Mouse (Mus musculus): Measurements from ENCODE around the gene Cysltr1. TPM values are rescaled to one million over a fixed set of nuclear protein-coding genes. Genes with fewer than 3 reads are reported as not detected.

The Cysltr1 gene
- total RNA-seq (2021) = under 1 TPM; 0.42 to 0.66 TPM
- long read RNA-seq, partial matches to known transcripts = 0 of 1 reads
- long read RNA-seq, other reads (novel, unspliced or antisense) = 1 of 1 reads

DNA sequence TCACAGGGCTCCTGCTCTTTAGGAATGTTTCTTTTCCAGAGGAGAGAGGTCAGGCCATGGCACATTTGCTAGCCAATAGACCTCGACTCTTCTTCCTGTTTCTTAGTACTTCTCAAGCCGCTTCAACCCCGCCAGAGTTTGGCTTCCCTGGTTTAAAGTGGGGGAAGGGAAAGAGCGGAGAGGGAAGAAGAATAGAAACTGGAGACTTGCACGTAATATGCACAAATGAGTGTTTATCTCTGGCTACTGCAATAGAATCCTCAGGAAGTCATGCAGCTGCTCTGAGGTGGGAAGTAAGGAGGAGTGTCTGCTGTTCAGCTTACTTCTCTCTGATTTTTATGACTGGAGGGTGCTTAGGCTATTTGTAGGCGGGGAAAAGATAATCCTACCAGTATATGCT is at the start of gene Cysltr1:
Gene Cysltr1 (minus strand): TSS at position 294 of the 400 bp plus-strand sequence.
- DNase-seq (ENCODE audit: low spot score in 2 of 2) = no peak

DNA sequence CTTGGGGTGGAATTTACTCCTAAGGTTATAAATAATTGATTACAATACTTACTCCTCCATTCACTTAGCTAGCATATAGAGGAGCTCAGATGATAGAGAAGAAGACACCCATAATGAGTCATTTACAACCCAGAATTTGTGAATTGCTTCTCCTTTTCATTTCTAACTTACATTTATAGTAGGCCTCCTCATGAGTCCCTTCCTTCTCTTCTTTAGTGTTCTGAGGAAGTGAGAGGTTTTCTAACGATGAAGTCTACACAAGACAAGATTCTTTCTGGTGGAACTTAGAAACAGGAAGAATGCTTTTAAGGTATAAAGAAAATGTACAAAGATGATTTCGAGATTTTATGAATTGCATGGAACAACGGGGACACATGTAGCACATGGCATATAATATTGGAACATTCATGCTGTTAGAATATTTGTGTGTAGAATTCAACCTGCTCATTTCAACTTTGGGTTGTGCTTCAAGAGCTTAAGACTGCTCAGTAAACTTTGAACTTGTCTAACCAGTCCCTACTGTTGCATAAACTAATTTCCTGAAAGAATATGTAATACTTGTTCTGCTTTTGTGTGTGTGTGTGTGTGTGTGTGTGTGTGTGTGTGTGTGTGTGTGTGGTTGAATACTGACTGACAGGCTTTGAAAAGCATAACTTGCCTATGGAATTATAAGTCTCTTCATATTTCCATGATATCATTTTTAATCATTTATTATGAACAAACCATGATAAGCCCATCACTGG is 31.5 kb upstream of the Cysltr1 start:
- no peak for DNase-seq (ENCODE audit: low spot score in 2 of 2)

DNA sequence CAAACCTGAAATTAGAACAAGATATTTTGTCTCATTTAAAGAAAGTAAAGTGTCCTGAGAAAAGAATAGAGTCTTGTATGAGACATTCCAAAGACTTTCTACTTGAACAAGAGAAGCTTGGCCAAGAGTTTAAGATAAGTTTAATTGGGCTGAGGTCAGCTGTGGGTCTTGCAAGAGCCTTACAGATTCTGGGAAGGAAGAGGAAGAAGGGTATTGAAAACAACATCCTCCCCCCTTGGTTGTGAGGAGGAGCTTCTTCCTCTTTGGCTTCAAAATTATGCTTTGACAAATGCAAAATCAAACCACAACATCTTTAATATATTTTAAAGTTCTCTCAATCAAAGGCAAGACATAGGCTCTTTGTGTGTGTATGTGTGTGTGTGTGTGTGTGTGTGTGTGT is 30.1 kb upstream of the Cysltr1 start:
- DNase-seq (ENCODE audit: low spot score in 2 of 2) = no peak

DNA sequence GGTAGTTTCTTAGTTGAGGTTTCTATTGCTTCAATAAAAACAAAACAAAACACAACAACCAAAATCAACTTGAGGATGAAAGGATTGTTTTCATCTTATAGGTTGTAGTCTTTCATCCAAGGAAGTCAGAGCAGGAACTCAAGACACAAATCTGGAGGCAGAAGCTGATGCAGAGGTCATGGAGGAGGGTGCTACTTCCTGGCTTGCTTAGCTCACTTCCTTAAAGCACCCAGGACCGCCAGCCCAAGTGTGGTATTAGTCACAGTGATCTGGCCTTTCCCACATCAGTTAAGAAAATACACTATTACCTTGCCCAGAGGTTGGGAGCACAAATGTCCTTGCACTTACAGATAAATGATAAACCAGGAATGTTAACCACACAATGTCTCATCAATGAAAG is 25.0 kb upstream of the Cysltr1 start:
- DNase-seq (ENCODE audit: low spot score in 2 of 2) = no peak

DNA sequence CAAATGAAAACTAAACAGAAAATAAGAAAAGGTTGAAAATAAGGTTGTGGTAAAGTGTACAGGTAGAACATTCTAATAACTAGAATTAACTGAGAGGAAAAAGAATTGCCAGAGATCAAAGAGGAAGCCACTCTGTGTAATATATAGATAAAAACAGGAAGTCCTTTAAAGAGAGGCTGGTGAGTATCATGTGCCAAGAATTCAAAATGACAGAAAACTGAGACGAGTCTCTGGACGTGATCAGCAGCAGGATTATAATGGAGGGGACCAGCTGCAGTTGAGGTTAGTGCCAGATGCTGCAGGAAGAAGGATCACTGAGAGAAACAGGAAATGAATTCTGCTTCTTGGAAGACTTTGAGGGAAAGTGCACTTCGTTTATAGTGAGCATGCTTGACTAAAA is 20.2 kb upstream of the Cysltr1 start:
- no peak for DNase-seq (ENCODE audit: low spot score in 2 of 2)

DNA sequence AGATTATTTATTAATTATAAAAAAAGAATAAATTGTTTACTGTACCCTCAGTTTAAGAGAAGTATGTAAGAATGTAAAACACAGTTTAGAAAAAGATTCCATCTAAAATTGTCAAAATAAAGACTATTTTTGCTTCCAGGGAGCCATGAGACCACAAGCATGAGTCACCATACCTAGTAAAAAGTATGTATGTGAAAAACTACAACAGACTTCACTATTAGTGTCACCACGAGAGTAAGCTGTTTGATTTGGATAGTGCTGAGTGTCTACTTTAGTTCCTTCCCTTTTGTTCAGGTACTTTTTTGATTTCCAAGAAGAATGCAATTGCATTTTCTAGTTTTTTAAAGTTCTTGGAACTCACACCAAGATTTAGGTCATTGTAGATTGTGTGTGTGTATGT is 19.0 kb upstream of the Cysltr1 start:
- no peak for DNase-seq (ENCODE audit: low spot score in 2 of 2)

DNA sequence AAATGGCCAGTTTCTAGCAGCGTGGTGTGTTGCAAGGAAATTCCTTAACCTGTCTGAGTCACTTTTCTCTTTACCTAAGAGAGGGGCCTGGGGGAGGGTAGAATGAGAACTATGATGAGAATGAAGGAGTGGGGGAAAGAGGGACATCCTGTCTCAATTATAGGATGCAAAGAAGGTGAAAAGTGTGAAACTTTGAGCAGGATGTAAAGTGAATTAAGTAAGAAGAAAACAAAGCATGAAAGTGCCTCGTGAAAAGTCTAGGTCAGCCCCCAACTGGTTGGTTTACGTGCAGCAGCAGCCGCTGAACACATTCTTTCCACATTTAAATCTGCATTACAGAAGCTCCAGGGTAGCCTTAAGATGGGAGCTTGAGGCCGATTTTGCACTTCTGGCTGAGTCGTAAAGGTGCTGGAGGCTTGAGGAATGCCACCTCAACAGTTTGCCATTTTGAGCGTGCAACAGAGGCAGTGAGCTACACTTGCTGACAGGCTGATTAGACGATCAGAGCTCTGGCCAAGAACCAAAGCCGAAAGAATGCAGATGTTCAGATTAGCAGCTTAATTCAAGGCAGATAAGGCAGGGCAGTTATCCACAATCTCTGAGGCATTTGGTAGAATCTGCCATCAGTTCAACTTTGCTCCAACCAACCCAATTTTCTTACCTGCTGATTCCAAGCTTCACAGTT is 763 bp downstream of the Cysltr1 start:
- no peak for DNase-seq (ENCODE audit: low spot score in 2 of 2)

DNA sequence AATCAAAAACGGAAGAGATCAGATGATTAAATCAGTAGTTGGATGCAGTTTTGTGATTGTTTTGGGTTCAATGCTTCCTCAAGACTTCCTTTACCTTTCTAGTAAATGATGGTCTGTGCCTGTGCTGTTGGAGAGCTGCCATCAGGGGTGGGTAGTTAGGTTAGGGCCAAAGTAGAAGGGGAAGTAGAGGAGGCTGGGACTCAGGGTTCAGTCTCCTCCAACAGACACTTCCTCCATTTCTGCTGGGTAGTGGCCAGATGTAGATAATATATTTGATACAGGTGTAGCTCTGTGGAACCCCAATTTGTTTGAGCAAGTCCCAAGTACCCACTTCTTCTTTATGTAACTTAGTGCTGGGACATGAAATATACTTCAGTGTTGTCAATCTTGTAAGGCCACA is 7.6 kb downstream of the Cysltr1 start:
- DNase-seq (ENCODE audit: low spot score in 2 of 2) = no peak

DNA sequence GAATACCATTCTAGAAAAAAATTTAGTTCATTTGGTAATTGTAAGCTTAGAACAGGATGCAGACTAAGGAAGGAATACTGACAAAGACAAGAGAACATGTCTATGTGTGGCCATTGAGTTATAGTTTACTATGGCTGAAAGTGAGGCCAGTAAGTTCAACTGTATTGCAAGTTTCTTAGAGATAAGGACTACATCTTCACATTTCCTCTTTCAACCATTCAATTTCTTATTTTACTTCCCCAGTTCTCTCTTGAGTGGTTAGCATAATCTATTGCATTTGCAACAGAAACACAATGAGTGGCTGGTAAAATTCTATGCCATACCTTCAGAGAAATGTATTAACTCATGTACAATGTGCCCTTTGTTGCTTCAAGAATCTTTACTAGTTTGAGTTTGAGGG is 9.6 kb downstream of the Cysltr1 start:
- DNase-seq (ENCODE audit: low spot score in 2 of 2) = no peak

DNA sequence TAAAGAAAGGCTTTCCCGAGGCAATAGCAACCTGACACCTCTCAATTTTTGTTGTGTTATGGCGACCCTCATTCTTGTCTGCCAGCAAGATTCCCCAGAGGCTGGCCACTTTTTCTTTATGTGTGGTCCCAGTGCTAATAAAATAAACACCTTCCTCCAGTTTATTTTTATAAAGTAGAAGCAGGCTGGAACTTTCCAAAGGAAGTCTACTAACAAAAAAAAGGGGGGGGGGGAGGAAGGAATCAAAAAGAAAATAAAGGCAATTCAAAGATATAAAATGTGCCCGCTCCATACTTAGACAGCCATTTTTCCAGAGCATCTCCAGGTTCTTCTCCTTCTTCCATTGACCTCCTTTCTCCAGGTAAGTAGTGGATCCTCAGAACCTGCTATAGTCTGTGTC is 20.6 kb downstream of the Cysltr1 start, which contains the start of gene Gm5127:
Gene Gm5127 (plus strand): TSS at position 301 of the 400 bp plus-strand sequence.
- no peak for DNase-seq (ENCODE audit: low spot score in 2 of 2)

DNA sequence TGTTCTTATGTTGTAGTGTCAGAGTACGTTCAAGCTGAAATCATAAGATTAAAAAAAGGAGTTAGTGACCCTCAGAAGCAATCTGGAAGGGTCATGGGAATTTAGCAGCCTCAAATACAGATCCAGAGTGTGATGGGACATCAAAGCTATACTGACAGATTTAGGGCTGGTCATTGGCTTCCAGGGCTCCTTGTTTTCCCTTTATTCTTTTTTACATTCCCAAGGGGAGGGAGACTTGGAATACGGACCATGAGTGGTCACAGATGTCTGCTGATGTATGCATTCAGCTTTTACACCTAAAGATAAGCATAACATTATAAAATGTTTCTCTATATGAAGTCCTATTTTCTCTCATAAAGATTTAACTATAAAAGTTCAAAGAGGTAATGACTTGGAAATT is 21.3 kb downstream of the Cysltr1 start:
- no peak for DNase-seq (ENCODE audit: low spot score in 2 of 2)

DNA sequence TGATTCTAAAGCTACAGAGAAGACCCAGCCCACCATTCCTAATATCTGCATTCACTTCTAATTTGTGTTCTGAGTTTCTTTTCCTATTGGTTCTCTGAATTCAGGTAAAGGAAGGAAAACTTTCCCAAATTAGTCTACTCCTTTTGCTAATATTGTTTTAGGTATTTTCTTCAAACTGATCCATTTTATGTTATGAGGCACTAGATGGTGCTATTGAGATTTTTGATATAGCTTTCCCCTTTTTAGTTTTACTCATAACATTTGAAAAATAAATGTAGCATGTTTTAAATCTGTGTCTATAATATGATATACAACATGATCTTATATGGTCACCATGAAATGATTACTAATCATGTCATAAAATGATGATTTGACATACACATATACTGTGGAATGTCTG is 23.1 kb downstream of the Cysltr1 start:
- DNase-seq (ENCODE audit: low spot score in 2 of 2) = no peak

DNA sequence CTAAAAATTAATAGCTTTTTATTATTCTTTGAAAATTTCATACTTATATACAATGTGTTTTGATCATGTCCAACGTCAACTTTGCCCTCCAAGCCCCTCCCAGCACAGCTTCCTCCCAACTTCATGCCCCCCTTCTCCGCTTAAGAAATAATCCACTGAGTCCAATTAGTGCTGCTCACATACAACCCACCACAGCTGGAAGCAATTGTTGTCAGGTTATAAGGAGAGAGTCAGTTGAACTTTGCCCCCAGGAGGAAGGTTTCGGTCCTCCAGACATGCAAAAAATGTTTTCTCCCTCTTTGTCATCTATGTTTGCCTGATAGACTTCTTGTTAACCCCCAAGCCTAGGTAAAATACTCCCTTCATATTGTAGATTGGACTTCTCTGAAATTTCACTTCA is 24.5 kb downstream of the Cysltr1 start:
- DNase-seq (ENCODE audit: low spot score in 2 of 2) = no peak

DNA sequence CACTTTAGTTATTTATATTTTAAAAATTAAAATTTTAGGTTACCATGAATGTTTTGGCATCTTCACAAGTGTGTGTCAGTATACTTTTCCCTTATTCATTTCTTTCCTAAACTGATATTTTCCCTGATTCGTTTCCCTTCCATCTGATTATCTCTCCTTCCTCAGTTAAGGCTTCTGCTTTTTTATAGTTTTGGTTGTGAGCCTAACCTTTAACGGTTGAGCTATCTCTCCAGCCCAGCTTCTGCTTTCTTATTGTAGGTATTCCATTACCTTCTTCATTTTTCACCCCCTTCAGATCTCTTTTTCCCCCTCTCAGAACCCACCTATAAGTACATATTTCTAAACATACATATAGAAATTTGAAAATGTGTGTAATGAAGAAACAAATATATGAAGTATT is 48.0 kb downstream of the Cysltr1 start:
- no peak for DNase-seq (ENCODE audit: low spot score in 2 of 2)

DNA sequence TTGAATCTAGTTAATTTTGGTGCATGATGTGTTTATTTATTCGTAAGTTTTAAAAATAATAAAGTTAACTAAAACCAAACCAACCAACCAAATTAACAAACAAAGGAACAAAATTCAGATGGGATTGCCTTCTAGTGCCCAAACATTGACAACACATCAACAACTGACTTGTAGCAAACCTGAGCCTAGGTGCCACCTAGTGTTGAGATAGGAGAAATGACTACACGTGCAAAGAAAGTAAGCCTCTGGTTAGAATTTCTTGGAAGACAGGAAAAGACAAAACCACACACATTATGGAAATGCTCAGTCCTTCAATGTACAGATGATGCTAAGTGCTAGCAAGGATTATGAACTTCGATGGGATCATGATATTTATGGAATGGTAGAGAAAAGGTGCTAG is 67.1 kb downstream of the Cysltr1 start:
- no peak for DNase-seq (ENCODE audit: low spot score in 2 of 2)

Other genes starting within 250 kb of the Cysltr1 start
- not detected for gene Fndc3c1, start 118.3 kb downstream of the Cysltr1 start, total RNA-seq (2021)
- not detected for gene Gm5127, start 20.5 kb downstream of the Cysltr1 start, total RNA-seq (2021)
- gene Rtl3, start 237.0 kb upstream of the Cysltr1 start, total RNA-seq (2021) = 1 to 10 TPM; 1.8 to 2.0 TPM

Data from layer of hippocampus, postnatal 10 days (tissue).